Mouse (Mus musculus) intestine, postnatal 0 days (tissue): ENCODE measurements around the gene Dlx3. TPM values are rescaled to one million over a fixed set of nuclear protein-coding genes. Genes with fewer than 3 reads are reported as not detected.

ENCODE experiments used
- ATAC-seq: fragments of 200-750 bp; cut with Nextera tagmentation; 2 replicates; pipeline ENCODE4 v1.8.0; 2017; ENCODE audit warnings: mild to moderate bottlenecking, moderate TSS enrichment, moderate library complexity
- H3K27ac ChIP-seq: fragments of 300-500 bp; sonication (generic); 2 replicates; pipeline ENCODE4 v1.5.1; 2014; ENCODE audit warnings: mild to moderate bottlenecking, low read depth, low read length, moderate library complexity
- H3K27me3 ChIP-seq: fragments of 300-500 bp; sonication (generic); replicated peaks from 2 replicates; pipeline ENCODE4 v1.6.1; 2014; ENCODE audit warnings: low read length, mixed read lengths; ENCODE audit not compliant: control insufficient read depth, insufficient read depth
- H3K36me3 ChIP-seq: fragments of 300-500 bp; sonication (generic); 2 replicates; pipeline ENCODE4 v1.6.1; 2014; ENCODE audit warnings: mild to moderate bottlenecking, moderate library complexity; ENCODE audit not compliant: control insufficient read depth, insufficient read depth
- H3K4me1 ChIP-seq: fragments of 300-500 bp; sonication (generic); replicated peaks from 2 replicates; pipeline ENCODE4 v1.6.1; 2014; ENCODE audit warnings: antibody characterized with exemption, low read length, mixed read lengths; ENCODE audit not compliant: control insufficient read depth, insufficient read depth
- H3K4me2 ChIP-seq: fragments of 300-500 bp; sonication (generic); replicated peaks from 2 replicates; pipeline ENCODE4 v1.6.1; 2014; ENCODE audit warnings: low read depth, mild to moderate bottlenecking, moderate library complexity
- H3K4me3 ChIP-seq: fragments of 300-500 bp; sonication (generic); 2 replicates; pipeline ENCODE4 v1.5.1; 2014; ENCODE audit warnings: low read depth, low read length
- H3K9ac ChIP-seq: fragments of 300-500 bp; sonication (generic); 2 replicates; pipeline ENCODE4 v1.6.1; 2014; ENCODE audit warnings: mild to moderate bottlenecking, low read depth, low read length
- H3K9me3 ChIP-seq: fragments of 300-500 bp; sonication (generic); 2 replicates; pipeline ENCODE4 v1.6.1; 2016; ENCODE audit warnings: mixed run types; ENCODE audit not compliant: control insufficient read depth
- CTCF ChIP-seq: sonication (generic); IDR thresholded peaks from 2 replicates; pipeline ENCODE4 v1.5.1; 2016; ENCODE audit warnings: low read depth, mild to moderate bottlenecking, control low read depth, antibody characterized with exemption, moderate library complexity
- WGBS: fragments of 180-500 bp; shearing (Covaris S2); extraction: QIAGEN DNeasy Blood & Tissue Kit; methylation state at CpG from one replicate; pipeline ENCODE4 v1.1.7; 2014; 5-methylcytosine and 5-hydroxymethylcytosine counted together
- polyA plus RNA-seq: library from polyadenylated mRNA; unstranded; fragments of >200 nt; fragmentation: Nextera tagmentation; extraction: Ambion mirVana; gene quantifications from 2 replicates; pipeline ENCODE4 v1.2.1, GENCODE M21; 2015

Gene Dlx3
- polyA plus RNA-seq, 1 experiment from 2014 or later: 0.44 TPM

GRCm38 (mm10) chr11:95155511-95155910 lies 35.6 kb downstream of the Dlx3 start:
- Histone ChIP-seq H3K27me3 (peaks cover 31% of the 10 kb centered on the region), H3K36me3 (no peaks in the 10 kb centered on the region), H3K4me1 (no peaks in the 10 kb centered on the region), H3K4me2 (no peak overlapping the region), H3K27ac (no peak overlapping the region), H3K9ac (no peak overlapping the region), H3K4me3 (no peak overlapping the region), H3K9me3 (no peaks in the 10 kb centered on the region)
- 74% methylated on average over 2 of the region's 2 CpGs for WGBS
- TF ChIP-seq CTCF: no peak
- no peak for ATAC-seq

- no peak overlapping the region for H3K4me3 ChIP-seq
- peaks cover 12% of the 10 kb centered on the region for H3K27me3 ChIP-seq
- TF ChIP-seq CTCF: no peak
- 63% methylated on average over 5 of the region's 5 CpGs for WGBS
- no peak overlapping the region for H3K9ac ChIP-seq
- H3K4me1 ChIP-seq: no peaks in the 10 kb centered on the region
- no peak for ATAC-seq
- no peak overlapping the region for H3K4me2 ChIP-seq
- H3K36me3 ChIP-seq: no peaks in the 10 kb centered on the region
- H3K9me3 ChIP-seq: no peaks in the 10 kb centered on the region
- no peak overlapping the region for H3K27ac ChIP-seq
Measured at GRCm38 (mm10) chr11:95157356-95157755, 37.4 kb downstream of the Dlx3 start.

- H3K27me3 ChIP-seq: peaks cover 7% of the 10 kb centered on the region; the same call in 1 of the 2 replicates
- no peak overlapping the region for H3K27ac ChIP-seq
- no peaks in the 10 kb centered on the region for H3K36me3 ChIP-seq
- H3K4me1 ChIP-seq: no peaks in the 10 kb centered on the region
- no peak overlapping the region for H3K4me3 ChIP-seq
- H3K4me2 ChIP-seq: no peak overlapping the region
- H3K9me3 ChIP-seq: no peaks in the 10 kb centered on the region
- no peak overlapping the region for H3K9ac ChIP-seq
- no peak for ATAC-seq
- no peak for TF ChIP-seq CTCF
- WGBS: 75% methylated on average over 5 of the region's 5 CpGs
Measured at GRCm38 (mm10) chr11:95157872-95158271, 38.0 kb downstream of the Dlx3 start.

GRCm38 (mm10) chr11:95159763-95160371 lies 39.9 kb downstream of the Dlx3 start:
- Histone ChIP-seq H3K36me3 (no peaks in the 10 kb centered on the region), H3K4me1 (no peaks in the 10 kb centered on the region), H3K27me3 (0 out of 2 replicates have a peak, but pooled peaks cover 3% of the 10 kb centered on the region), H3K4me2 (no peak overlapping the region), H3K27ac (no peak overlapping the region), H3K9me3 (no peaks in the 10 kb centered on the region), H3K9ac (no peak overlapping the region), H3K4me3 (no peak overlapping the region)
- no peak for TF ChIP-seq CTCF
- 82% methylated on average over 8 of the region's 8 CpGs for WGBS
- ATAC-seq: no peak

GRCm38 (mm10) chr11:95160693-95161092 lies 40.8 kb downstream of the Dlx3 start:
- ATAC-seq: no peak
- no peaks in the 10 kb centered on the region for H3K36me3 ChIP-seq
- no peak overlapping the region for H3K4me3 ChIP-seq
- TF ChIP-seq CTCF: peak; percentile 49
- 58% methylated on average over 7 of the region's 7 CpGs for WGBS
- H3K27me3 ChIP-seq: 0 out of 2 replicates have a peak, but pooled peaks cover 3% of the 10 kb centered on the region
- no peak overlapping the region for H3K9ac ChIP-seq
- no peak overlapping the region for H3K4me2 ChIP-seq
- no peaks in the 10 kb centered on the region for H3K4me1 ChIP-seq
- H3K27ac ChIP-seq: no peak overlapping the region
- no peaks in the 10 kb centered on the region for H3K9me3 ChIP-seq

- Histone ChIP-seq H3K4me3 (no peak overlapping the region), H3K4me1 (no peaks in the 10 kb centered on the region), H3K9me3 (no peaks in the 10 kb centered on the region), H3K27ac (no peak overlapping the region), H3K9ac (no peak overlapping the region), H3K27me3 (no peaks in the 10 kb centered on the region), H3K4me2 (no peak overlapping the region), H3K36me3 (no peaks in the 10 kb centered on the region)
- WGBS: 66% methylated on average over 4 of the region's 4 CpGs
- no peak for TF ChIP-seq CTCF
- ATAC-seq: no peak
Measured at GRCm38 (mm10) chr11:95161708-95162107, 41.8 kb downstream of the Dlx3 start.
